Mouse (Mus musculus): ENCODE measurements around the gene Arpin. TPM values are rescaled to one million over a fixed set of nuclear protein-coding genes. Genes with fewer than 3 reads are reported as not detected.

Gene Arpin
- polyA plus RNA-seq, 1 experiment from 2014 or later: 26.4 TPM

DNA sequence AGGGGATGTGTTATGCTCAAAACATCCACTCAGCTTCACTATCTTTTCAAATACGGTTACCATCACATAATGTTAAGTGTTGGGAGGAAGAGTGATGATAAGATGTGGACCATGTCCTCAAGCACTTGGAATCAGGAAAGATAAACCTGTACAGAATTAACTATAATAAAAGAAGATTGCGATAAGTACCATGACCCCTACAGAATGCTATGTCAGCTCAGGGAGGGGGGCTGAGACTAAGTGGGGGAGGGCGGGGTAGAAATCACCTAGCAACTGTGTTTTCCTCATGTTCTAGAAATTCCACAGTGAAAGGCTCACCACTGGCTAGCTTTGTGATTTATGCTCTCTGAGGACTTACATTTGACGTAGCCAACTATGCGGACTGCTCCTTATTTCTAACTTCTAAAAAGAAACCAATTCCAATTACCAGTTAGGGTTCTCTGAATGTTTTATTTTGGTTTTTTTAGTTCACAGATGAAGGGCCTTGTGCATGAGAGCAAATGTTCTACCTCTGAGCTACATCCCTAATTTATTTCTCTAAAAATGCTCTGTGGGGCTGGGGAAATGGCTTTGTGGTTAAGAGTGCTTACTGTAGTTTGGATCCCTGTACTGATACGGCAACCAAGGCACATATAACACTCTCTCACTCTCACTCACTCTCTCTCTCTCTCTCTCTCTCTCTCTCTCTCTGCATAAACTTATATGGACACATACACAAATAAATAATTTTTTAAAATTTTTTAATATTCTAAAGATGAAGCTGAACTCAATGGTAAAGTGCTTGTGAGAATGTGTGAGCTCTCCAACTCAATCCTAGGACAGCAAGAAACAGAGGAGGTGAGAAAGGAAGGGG, 42.4 kb downstream of the Arpin start:
- H3K9ac ChIP-seq: no peak overlapping the region
- no peaks in the 10 kb centered on the region for H3K9me3 ChIP-seq (replicated peaks)
- no peaks in the 10 kb centered on the region for H3K27me3 ChIP-seq (replicated peaks)
- no peak for ATAC-seq (ENCODE audit: insufficient number of reproducible peaks, low FRiP score)
- no peak overlapping the region for H3K4me2 ChIP-seq
- peaks cover 30% of the 10 kb centered on the region for H3K36me3 ChIP-seq
- 62% methylated on average over 6 of the region's 6 CpGs for WGBS
- H3K4me1 ChIP-seq (replicated peaks): peaks cover 33% of the 10 kb centered on the region
- no peak overlapping the region for H3K27ac ChIP-seq (ENCODE audit: poor library complexity, severe bottlenecking)
- no peak overlapping the region for H3K4me3 ChIP-seq

DNA sequence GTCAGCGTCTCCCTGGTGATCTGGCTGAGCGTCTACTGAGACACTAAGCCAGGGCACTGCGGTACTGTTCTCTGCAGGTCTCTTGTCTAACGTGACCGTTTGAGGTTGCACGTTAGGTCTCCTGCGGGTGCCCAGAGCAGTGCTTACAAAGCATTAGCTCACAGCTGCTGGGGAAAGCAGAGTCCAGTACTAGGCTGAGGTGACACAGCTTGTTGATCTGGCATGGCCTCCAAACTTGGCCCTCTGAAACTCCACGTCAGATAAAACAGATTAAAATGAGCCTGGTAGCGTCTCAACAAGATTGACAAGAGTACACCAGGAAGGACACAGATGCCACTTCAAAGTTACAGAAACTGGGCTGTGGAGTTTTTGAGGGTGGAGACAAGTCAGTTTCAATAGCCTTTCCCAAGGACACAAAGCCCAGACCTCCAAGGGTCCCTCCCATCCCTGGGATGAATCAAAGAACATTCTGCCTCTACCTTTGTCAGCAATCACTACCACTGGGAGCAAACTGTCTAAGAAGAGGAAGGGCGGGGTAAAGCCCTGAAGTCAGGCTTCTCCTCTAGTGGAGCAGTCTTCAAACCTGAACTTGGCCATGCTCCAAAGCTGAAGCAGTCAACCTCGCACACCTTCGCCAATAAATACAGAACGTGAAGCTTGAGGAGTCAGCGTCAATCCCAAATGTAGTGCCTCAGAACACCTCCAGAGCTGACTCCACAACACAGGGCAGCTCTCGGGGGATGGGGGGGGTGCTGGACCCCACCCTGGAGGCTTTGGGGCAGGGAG, 44.5 kb downstream of the Arpin start:
- no peaks in the 10 kb centered on the region for H3K9me3 ChIP-seq (replicated peaks)
- no peak overlapping the region for H3K4me2 ChIP-seq
- H3K9ac ChIP-seq: no peak overlapping the region
- ATAC-seq (ENCODE audit: insufficient number of reproducible peaks, low FRiP score): no peak
- H3K36me3 ChIP-seq: peaks cover 24% of the 10 kb centered on the region
- no peak overlapping the region for H3K27ac ChIP-seq (ENCODE audit: poor library complexity, severe bottlenecking)
- H3K4me3 ChIP-seq: no peak overlapping the region
- WGBS: 76% methylated on average over 15 of the region's 15 CpGs
- H3K4me1 ChIP-seq (replicated peaks): peaks cover 40% of the 10 kb centered on the region
- no peaks in the 10 kb centered on the region for H3K27me3 ChIP-seq (replicated peaks)

- Histone ChIP-seq H3K9ac (no peak overlapping the region), H3K27me3 (replicated peaks) (no peaks in the 10 kb centered on the region), H3K4me1 (replicated peaks) (peaks cover 40% of the 10 kb centered on the region), H3K36me3 (peaks cover 20% of the 10 kb centered on the region), H3K4me2 (no peak overlapping the region), H3K27ac (ENCODE audit: poor library complexity, severe bottlenecking) (no peak overlapping the region), H3K4me3 (no peak overlapping the region), H3K9me3 (replicated peaks) (no peaks in the 10 kb centered on the region)
- ATAC-seq (ENCODE audit: insufficient number of reproducible peaks, low FRiP score): no peak
- 79% methylated on average over 9 of the region's 9 CpGs for WGBS
Observed at GRCm38 (mm10) chr7:79888603-79889002, 46.6 kb downstream of the Arpin start.

GRCm38 (mm10) chr7:79883613-79884334, 51.4 kb downstream of the Arpin start:
- Histone ChIP-seq H3K27me3 (replicated peaks) (no peaks in the 10 kb centered on the region), H3K4me1 (replicated peaks) (peaks cover 15% of the 10 kb centered on the region; the same call in 1 of the 2 replicates), H3K36me3 (peaks cover 49% of the 10 kb centered on the region), H3K9ac (no peak overlapping the region), H3K9me3 (replicated peaks) (no peaks in the 10 kb centered on the region), H3K27ac (ENCODE audit: poor library complexity, severe bottlenecking) (no peak overlapping the region), H3K4me3 (no peak overlapping the region), H3K4me2 (no peak overlapping the region)
- no peak for ATAC-seq (ENCODE audit: insufficient number of reproducible peaks, low FRiP score)
- 87% methylated on average over 7 of the region's 7 CpGs for WGBS

DNA sequence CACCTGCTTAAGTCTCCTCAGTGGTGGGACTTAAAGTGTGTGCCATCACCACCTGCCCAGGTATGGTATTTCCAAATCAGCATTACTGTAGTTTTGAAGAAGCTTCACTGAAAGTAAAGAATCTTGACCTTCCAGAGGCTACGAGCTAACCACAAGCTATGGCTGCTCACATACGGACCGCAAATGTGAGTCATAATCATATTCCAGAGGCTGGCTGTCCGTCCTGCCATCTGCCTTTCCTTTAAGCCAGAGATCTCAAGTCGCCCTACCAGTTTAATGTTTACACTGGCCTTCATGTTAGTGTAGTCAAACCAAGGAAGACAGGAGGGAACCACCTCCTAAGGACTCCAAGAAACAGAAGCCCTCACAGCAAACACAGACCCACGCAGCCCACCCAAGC, 53.3 kb downstream of the Arpin start:
- 92% methylated on average over 6 of the region's 6 CpGs for WGBS
- H3K9ac ChIP-seq: no peak overlapping the region
- H3K27ac ChIP-seq (ENCODE audit: poor library complexity, severe bottlenecking): no peak overlapping the region
- no peak overlapping the region for H3K4me3 ChIP-seq
- H3K4me2 ChIP-seq: no peak overlapping the region
- no peaks in the 10 kb centered on the region for H3K9me3 ChIP-seq (replicated peaks)
- no peak for ATAC-seq (ENCODE audit: insufficient number of reproducible peaks, low FRiP score)
- peaks cover 14% of the 10 kb centered on the region; the same call in 1 of the 2 replicates for H3K4me1 ChIP-seq (replicated peaks)
- peaks cover 47% of the 10 kb centered on the region for H3K36me3 ChIP-seq
- no peaks in the 10 kb centered on the region for H3K27me3 ChIP-seq (replicated peaks)

DNA sequence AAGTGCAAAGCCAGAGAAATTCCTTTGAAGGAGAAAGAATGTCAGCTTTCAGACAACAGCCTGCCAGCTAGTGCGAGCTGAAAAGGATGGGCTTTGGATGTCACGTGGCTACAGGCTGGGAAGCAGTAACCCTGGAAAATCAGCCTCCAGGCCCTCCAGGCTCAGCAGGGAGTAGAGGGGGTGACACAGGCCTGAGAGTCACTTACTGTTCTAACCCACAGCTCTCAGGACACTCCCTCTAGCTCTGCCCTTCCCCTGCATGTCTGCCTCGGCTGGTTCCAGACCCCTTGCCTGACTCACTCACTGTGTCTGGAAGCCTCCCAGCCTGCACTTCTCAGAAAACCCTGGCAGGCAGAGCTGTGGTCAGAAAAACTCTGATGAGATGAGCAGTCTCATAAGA, 54.2 kb downstream of the Arpin start:
- Histone ChIP-seq H3K27me3 (replicated peaks) (no peaks in the 10 kb centered on the region), H3K9ac (no peak overlapping the region), H3K4me2 (no peak overlapping the region), H3K36me3 (peaks cover 47% of the 10 kb centered on the region), H3K4me3 (no peak overlapping the region), H3K9me3 (replicated peaks) (no peaks in the 10 kb centered on the region), H3K27ac (ENCODE audit: poor library complexity, severe bottlenecking) (no peak overlapping the region), H3K4me1 (replicated peaks) (0 out of 2 replicates have a peak, but pooled peaks cover 7% of the 10 kb centered on the region)
- WGBS: 31% methylated on average over 3 of the region's 3 CpGs
- ATAC-seq (ENCODE audit: insufficient number of reproducible peaks, low FRiP score): no peak

GRCm38 (mm10) chr7:79880033-79880432, 55.1 kb downstream of the Arpin start:
- Histone ChIP-seq H3K36me3 (peaks cover 42% of the 10 kb centered on the region), H3K27ac (ENCODE audit: poor library complexity, severe bottlenecking) (no peak overlapping the region)

DNA sequence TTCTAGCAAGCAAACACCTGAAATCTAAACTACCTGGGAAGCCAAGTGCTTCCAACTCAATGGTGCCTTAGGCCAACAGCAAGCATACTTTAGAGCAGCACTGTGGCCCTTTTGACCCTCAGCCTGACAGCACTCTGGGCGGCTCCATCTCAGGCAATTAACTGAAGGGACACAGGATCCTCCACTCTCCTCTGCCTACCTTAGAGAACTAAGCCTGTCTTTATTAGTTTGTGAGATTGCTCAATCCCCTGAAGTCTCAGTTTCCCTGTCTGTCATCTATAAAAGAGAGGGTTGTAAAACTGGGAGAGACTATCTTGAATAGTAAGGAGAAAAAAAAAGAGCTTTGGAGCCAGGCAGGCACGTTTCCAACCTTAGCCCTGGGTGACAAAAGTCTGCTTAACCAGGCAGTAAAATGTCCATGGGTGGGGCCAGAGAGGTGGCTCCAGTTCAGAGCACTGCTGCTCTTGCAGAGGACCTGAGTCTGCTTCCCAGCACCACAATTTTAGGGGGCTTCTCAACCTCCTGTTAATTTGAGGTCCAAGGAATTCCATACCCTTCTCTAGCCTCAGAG, 56.6 kb downstream of the Arpin start:
- no peak overlapping the region for H3K9ac ChIP-seq
- no peak overlapping the region for H3K27ac ChIP-seq (ENCODE audit: poor library complexity, severe bottlenecking)
- 78% methylated on average over 2 of the region's 2 CpGs for WGBS
- 0 out of 2 replicates have a peak, but pooled peaks cover 7% of the 10 kb centered on the region for H3K4me1 ChIP-seq (replicated peaks)
- no peak for ATAC-seq (ENCODE audit: insufficient number of reproducible peaks, low FRiP score)
- H3K36me3 ChIP-seq: peaks cover 37% of the 10 kb centered on the region
- H3K4me2 ChIP-seq: no peak overlapping the region
- no peak overlapping the region for H3K4me3 ChIP-seq
- no peaks in the 10 kb centered on the region for H3K9me3 ChIP-seq (replicated peaks)
- no peaks in the 10 kb centered on the region for H3K27me3 ChIP-seq (replicated peaks)

More at GRCm38 (mm10) chr7:79880033-79880432, 55.1 kb downstream of the Arpin start:
- no peak overlapping the region for H3K4me3 ChIP-seq
- H3K9me3 ChIP-seq (replicated peaks): no peaks in the 10 kb centered on the region
- WGBS: 83% methylated on average over 6 of the region's 6 CpGs
- H3K4me2 ChIP-seq: no peak overlapping the region
- no peaks in the 10 kb centered on the region for H3K27me3 ChIP-seq (replicated peaks)
- ATAC-seq (ENCODE audit: insufficient number of reproducible peaks, low FRiP score): no peak
- H3K9ac ChIP-seq: no peak overlapping the region
- H3K4me1 ChIP-seq (replicated peaks): 0 out of 2 replicates have a peak, but pooled peaks cover 7% of the 10 kb centered on the region
